Mouse (Mus musculus) midbrain, embryonic 16.5 days (tissue): ENCODE results near the gene Etv3. TPM values are rescaled to one million over a fixed set of nuclear protein-coding genes. Genes with fewer than 3 reads are reported as not detected.
"Not testable (repeated sequence)": the region's sequence is repeated elsewhere in the genome, so short reads cannot be mapped to it uniquely, and the experiment has no call there.

Source experiments
- ATAC-seq: fragments of 200-750 bp; cut with Nextera tagmentation; 2 replicates; pipeline ENCODE4 v1.8.0; 2017; ENCODE audit warnings: moderate TSS enrichment
- H3K27ac ChIP-seq: fragments of 300-500 bp; sonication (generic); 2 replicates; pipeline ENCODE4 v1.5.1; 2014; ENCODE audit warnings: mild to moderate bottlenecking, low read length, mixed read lengths
- H3K27me3 ChIP-seq: fragments of 300-500 bp; sonication (generic); 2 replicates; pipeline ENCODE4 v1.6.1; 2014; ENCODE audit warnings: low read depth, low read length, mixed read lengths; ENCODE audit not compliant: control insufficient read depth, insufficient read depth
- H3K36me3 ChIP-seq: fragments of 300-500 bp; sonication (generic); 2 replicates; pipeline ENCODE4 v1.6.1; 2014; ENCODE audit warnings: mild to moderate bottlenecking, low read length, moderate library complexity, mixed read lengths; ENCODE audit not compliant: control insufficient read depth, insufficient read depth
- H3K4me1 ChIP-seq: fragments of 300-500 bp; sonication (generic); 2 replicates; pipeline ENCODE4 v1.6.1; 2014; ENCODE audit warnings: mild to moderate bottlenecking, low read length, mixed read lengths; ENCODE audit not compliant: control insufficient read depth, insufficient read depth
- H3K4me2 ChIP-seq: fragments of 300-500 bp; sonication (generic); 2 replicates; pipeline ENCODE4 v1.6.1; 2014; ENCODE audit warnings: mild to moderate bottlenecking, low read length, mixed read lengths
- H3K4me3 ChIP-seq: fragments of 300-500 bp; sonication (generic); 2 replicates; pipeline ENCODE4 v1.5.1; 2014; ENCODE audit warnings: low read depth, mild to moderate bottlenecking, low read length, moderate library complexity, mixed read lengths
- H3K9ac ChIP-seq: fragments of 300-500 bp; sonication (generic); 2 replicates; pipeline ENCODE4 v1.6.1; 2014; ENCODE audit warnings: low read depth, low read length, mixed read lengths
- H3K9me3 ChIP-seq: fragments of 300-500 bp; sonication (generic); replicated peaks from 2 replicates; pipeline ENCODE4 v1.6.1; 2014; ENCODE audit warnings: mild to moderate bottlenecking, low read length, mixed read lengths; ENCODE audit not compliant: control insufficient read depth, poor library complexity, severe bottlenecking
- WGBS: fragments of 180-500 bp; shearing (Covaris S2); extraction: QIAGEN DNeasy Blood & Tissue Kit; methylation state at CpG from one replicate; pipeline ENCODE4 v1.1.7; 2014; 5-methylcytosine and 5-hydroxymethylcytosine counted together
- polyA plus RNA-seq: library from polyadenylated mRNA; unstranded; fragments of >200 nt; fragmentation: Nextera tagmentation; extraction: Ambion mirVana; gene quantifications from 2 replicates; pipeline ENCODE4 v1.2.1, GENCODE M21; 2015

The Etv3 gene
- polyA plus RNA-seq, 1 experiment from 2014 or later: 9.7 TPM

GRCm38 (mm10) chr3:87545554-87545953 lies 20.3 kb downstream of the Etv3 start:
- Histone ChIP-seq H3K4me2 (no peak overlapping the region), H3K4me3 (no peak overlapping the region), H3K9ac (no peak overlapping the region), H3K36me3 (no peaks in the 10 kb centered on the region), H3K9me3 (no peaks in the 10 kb centered on the region), H3K4me1 (no peaks in the 10 kb centered on the region; the same call in 1 of the 2 replicates), H3K27me3 (no peaks in the 10 kb centered on the region), H3K27ac (no peak overlapping the region)
- 65% methylated on average over 3 of the region's 3 CpGs for WGBS
- ATAC-seq: no peak

- Histone ChIP-seq H3K9ac (no peak overlapping the region), H3K9me3 (no peaks in the 10 kb centered on the region), H3K36me3 (no peaks in the 10 kb centered on the region), H3K4me1 (no peaks in the 10 kb centered on the region), H3K4me3 (no peak overlapping the region), H3K4me2 (no peak overlapping the region), H3K27ac (no peak overlapping the region), H3K27me3 (no peaks in the 10 kb centered on the region)
- WGBS: 68% methylated on average over 10 of the region's 10 CpGs
- no peak for ATAC-seq
Measured at GRCm38 (mm10) chr3:87546291-87546721, 21.1 kb downstream of the Etv3 start.

GRCm38 (mm10) chr3:87549908-87550307 lies 24.7 kb downstream of the Etv3 start:
- WGBS: 22% methylated on average over 14 of the region's 14 CpGs
- no peak for ATAC-seq

GRCm38 (mm10) chr3:87552327-87552726 lies 27.1 kb downstream of the Etv3 start:
- H3K27ac ChIP-seq: no peak overlapping the region
- ATAC-seq: no peak
- H3K27me3 ChIP-seq: no peaks in the 10 kb centered on the region
- no peaks in the 10 kb centered on the region for H3K4me1 ChIP-seq
- H3K9me3 ChIP-seq: no peaks in the 10 kb centered on the region
- no peak overlapping the region for H3K4me3 ChIP-seq
- no peaks in the 10 kb centered on the region for H3K36me3 ChIP-seq
- H3K4me2 ChIP-seq: no peak overlapping the region
- H3K9ac ChIP-seq: no peak overlapping the region
- 88% methylated on average over 4 of the region's 4 CpGs for WGBS

More at GRCm38 (mm10) chr3:87549908-87550307, 24.7 kb downstream of the Etv3 start:
- H3K27me3 ChIP-seq: no peaks in the 10 kb centered on the region
- no peaks in the 10 kb centered on the region for H3K4me1 ChIP-seq
- H3K36me3 ChIP-seq: no peaks in the 10 kb centered on the region
- H3K9me3 ChIP-seq: no peaks in the 10 kb centered on the region
- H3K9ac ChIP-seq: 0 out of 2 replicates have a peak overlapping the region, but pooled peaks have one; percentile 14
- H3K27ac ChIP-seq: no peak overlapping the region
- H3K4me2 ChIP-seq: no peak overlapping the region
- H3K4me3 ChIP-seq: no peak overlapping the region

GRCm38 (mm10) chr3:87553196-87553935 lies 28.2 kb downstream of the Etv3 start:
- Histone ChIP-seq H3K36me3 (no peaks in the 10 kb centered on the region), H3K9ac (no peak overlapping the region), H3K4me1 (no peaks in the 10 kb centered on the region), H3K27me3 (no peaks in the 10 kb centered on the region), H3K4me3 (no peak overlapping the region), H3K4me2 (no peak overlapping the region), H3K9me3 (no peaks in the 10 kb centered on the region), H3K27ac (no peak overlapping the region)
- WGBS: 62% methylated on average over 11 of the region's 11 CpGs
- ATAC-seq: no peak

GRCm38 (mm10) chr3:87554859-87555258 lies 29.7 kb downstream of the Etv3 start:
- H3K9ac ChIP-seq, H3K27me3 ChIP-seq, H3K36me3 ChIP-seq, ATAC-seq, H3K27ac ChIP-seq, H3K4me3 ChIP-seq, H3K4me1 ChIP-seq, H3K9me3 ChIP-seq, H3K4me2 ChIP-seq: not testable (repeated sequence)
- 87% methylated on average over 9 of the region's 13 CpGs for WGBS

GRCm38 (mm10) chr3:87556109-87556531 lies 30.9 kb downstream of the Etv3 start:
- Histone ChIP-seq H3K9me3 (no peaks in the 10 kb centered on the region), H3K27me3 (no peaks in the 10 kb centered on the region), H3K27ac (no peak overlapping the region), H3K36me3 (no peaks in the 10 kb centered on the region), H3K4me1 (no peaks in the 10 kb centered on the region), H3K4me2 (no peak overlapping the region), H3K4me3 (no peak overlapping the region), H3K9ac (no peak overlapping the region)
- ATAC-seq: no peak
- 59% methylated on average over 3 of the region's 3 CpGs for WGBS

- WGBS: 87% methylated on average over 12 of the region's 12 CpGs
- no peak for ATAC-seq
Measured at GRCm38 (mm10) chr3:87556668-87557278, 31.6 kb downstream of the Etv3 start.

GRCm38 (mm10) chr3:87560156-87560555 lies 34.9 kb downstream of the Etv3 start:
- Histone ChIP-seq H3K4me1 (no peaks in the 10 kb centered on the region), H3K36me3 (no peaks in the 10 kb centered on the region), H3K27me3 (no peaks in the 10 kb centered on the region), H3K9me3 (no peaks in the 10 kb centered on the region), H3K27ac (no peak overlapping the region), H3K4me2 (no peak overlapping the region), H3K9ac (no peak overlapping the region), H3K4me3 (no peak overlapping the region)
- ATAC-seq: no peak
- 55% methylated on average over 3 of the region's 3 CpGs for WGBS

More at GRCm38 (mm10) chr3:87556668-87557278, 31.6 kb downstream of the Etv3 start:
- no peaks in the 10 kb centered on the region for H3K27me3 ChIP-seq
- no peaks in the 10 kb centered on the region for H3K36me3 ChIP-seq
- H3K9me3 ChIP-seq: no peaks in the 10 kb centered on the region
- H3K4me3 ChIP-seq: no peak overlapping the region
- H3K27ac ChIP-seq: no peak overlapping the region
- no peak overlapping the region for H3K9ac ChIP-seq
- no peaks in the 10 kb centered on the region for H3K4me1 ChIP-seq
- no peak overlapping the region for H3K4me2 ChIP-seq
